Mouse (Mus musculus) lung, adult 2 months (tissue): ENCODE results near the gene Slc39a1. TPM values are rescaled to one million over a fixed set of nuclear protein-coding genes. Genes with fewer than 3 reads are reported as not detected.

ENCODE experiments used
- DNase-seq: peaks from one replicate; pipeline ENCODE4 v3.0.0; 2022
- H3K4me1 ChIP-seq: fragments of 200-500 bp; 2 replicates; pipeline ENCODE4 v1.6.1; 2011; ENCODE audit warnings: low read length; ENCODE audit not compliant: control insufficient read depth, insufficient read depth
- H3K4me3 ChIP-seq: fragments of 200-500 bp; replicated peaks from 2 replicates; pipeline ENCODE3; 2011; ENCODE audit warnings: low read depth, mild to moderate bottlenecking, control low read depth, low read length; ENCODE audit errors: extremely low read depth
- CTCF ChIP-seq: fragments of 200-500 bp; IDR thresholded peaks from 2 replicates; pipeline ENCODE4 v1.5.1; 2011; ENCODE audit warnings: mild to moderate bottlenecking, low read length, control low read depth; ENCODE audit not compliant: insufficient read depth
- POLR2A ChIP-seq: fragments of 200-500 bp; IDR thresholded peaks from 2 replicates; pipeline ENCODE4 v1.6.1; 2011; ENCODE audit warnings: low read depth, mild to moderate bottlenecking, control low read depth, low read length, borderline replicate concordance; ENCODE audit errors: extremely low read depth
- WGBS: fragments of 180-500 bp; shearing (Covaris S2); methylation state at CpG from one replicate; pipeline ENCODE4 v1.1.7; 2018; 5-methylcytosine and 5-hydroxymethylcytosine counted together
- polyA plus RNA-seq: library from polyadenylated mRNA; depleted of rRNA; stranded (reverse); fragments of >200 nt; gene quantifications from 2 replicates; pipeline ENCODE4 v1.2.3, GENCODE M21; 2012

The Slc39a1 gene
- polyA plus RNA-seq, 1 experiment: 83.7 TPM

DNA sequence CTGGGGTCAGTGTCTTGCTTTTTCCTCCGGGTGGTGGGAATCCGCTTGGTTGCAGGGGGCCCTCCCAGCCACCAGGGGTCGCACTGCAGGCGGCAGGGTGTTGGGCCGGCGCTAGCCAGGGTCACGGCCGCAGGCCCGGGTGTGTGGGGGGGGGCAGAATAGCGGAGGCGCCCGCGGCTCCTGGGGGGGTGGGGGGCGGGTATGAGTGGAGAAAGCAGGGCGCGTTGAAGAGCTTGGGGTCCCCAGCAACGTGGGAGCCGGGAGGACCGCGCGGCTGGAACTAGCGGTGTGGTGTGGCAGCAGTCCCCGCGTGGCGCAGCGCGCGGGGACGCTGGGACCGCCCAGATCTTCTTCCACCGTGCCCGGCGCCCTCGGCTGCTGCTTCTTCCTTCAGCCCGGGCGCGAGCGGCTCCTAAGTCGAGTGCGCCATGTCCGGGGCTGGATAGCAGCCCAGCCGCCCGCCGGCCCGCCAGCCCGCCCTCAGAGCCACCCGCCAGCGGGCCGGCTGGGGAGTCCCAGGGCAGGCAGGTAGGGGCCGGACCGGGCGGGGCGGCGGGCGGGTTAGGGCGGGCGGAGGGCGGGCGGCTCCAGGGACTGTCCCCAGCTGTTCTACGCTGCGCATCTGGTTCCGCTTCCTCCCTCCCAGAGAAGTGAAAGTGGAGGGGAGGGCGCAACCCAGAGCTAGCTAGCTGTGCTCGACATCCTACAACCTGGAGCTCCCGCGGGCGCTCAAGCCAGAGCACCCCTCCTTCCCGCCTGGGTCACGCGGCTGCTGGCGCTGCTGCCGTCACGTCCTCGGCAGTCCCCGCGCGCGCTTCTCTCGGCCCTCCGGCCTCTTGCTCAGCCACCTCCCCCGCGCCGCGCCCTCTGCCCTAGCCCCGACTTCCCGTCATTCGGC, 17.3 kb downstream of the Slc39a1 start, which contains the start of gene Dennd4b:
TSS of gene Dennd4b (plus strand) at position 152 of the 898 bp plus-strand sequence.
- WGBS: under 1% methylated on average over 79 of the region's 87 CpGs
- TF ChIP-seq POLR2A (peak; percentile 87; the same call in 1 of the 2 replicates), CTCF (peak; percentile 63)
- Histone ChIP-seq H3K4me1 (peaks cover 4% of the 10 kb centered on the region), H3K4me3 (peak within 1 kb of the TSS; percentile 76)
- DNase-seq: peak; percentile 92

DNA sequence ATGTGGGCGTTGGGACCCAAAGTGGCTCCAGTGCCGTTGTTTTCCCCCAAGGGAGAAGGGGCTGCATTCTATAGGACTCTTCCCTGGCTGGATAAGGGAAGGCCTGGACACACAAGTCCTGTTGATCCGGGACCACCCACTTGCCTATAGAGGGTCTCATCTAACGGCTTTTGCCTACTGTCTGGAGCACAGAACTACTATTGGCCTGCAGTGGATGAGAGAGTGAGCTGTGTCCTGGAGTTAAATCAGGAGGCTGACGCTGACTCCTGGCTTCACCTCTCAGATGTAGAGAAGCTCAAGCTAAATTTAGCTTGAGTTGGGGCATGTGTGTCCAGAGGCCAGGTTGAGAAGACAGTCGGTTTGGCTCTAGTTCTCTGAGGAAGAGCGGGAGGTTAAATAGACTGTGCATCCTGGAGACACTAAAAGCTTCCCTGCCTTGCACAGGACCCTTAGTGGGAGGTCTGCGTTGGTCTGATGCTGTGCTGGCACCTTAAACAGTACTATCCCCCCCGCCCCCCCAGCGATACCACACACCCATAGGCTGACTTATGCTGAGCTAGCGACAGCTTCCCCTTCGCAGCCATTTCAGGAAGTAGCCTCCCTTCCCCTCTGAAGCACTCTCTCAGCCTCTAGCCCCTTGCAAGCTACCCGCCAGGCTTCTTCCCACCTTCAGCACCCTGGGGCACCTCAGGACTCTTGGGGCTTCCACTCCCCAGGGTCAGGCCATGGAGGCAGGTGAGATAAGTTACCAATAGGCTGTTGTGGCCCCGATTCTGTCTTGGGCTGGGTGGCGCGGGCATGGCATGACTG, 18.2 kb downstream of the Slc39a1 start:
- DNase-seq: no peak
- WGBS: 20% methylated on average over 16 of the region's 16 CpGs
- Histone ChIP-seq H3K4me3 (peak overlapping the region; percentile 76), H3K4me1 (peaks cover 4% of the 10 kb centered on the region)
- TF ChIP-seq POLR2A: peak; percentile 42; the same call in 1 of the 2 replicates
- no peak for TF ChIP-seq CTCF

DNA sequence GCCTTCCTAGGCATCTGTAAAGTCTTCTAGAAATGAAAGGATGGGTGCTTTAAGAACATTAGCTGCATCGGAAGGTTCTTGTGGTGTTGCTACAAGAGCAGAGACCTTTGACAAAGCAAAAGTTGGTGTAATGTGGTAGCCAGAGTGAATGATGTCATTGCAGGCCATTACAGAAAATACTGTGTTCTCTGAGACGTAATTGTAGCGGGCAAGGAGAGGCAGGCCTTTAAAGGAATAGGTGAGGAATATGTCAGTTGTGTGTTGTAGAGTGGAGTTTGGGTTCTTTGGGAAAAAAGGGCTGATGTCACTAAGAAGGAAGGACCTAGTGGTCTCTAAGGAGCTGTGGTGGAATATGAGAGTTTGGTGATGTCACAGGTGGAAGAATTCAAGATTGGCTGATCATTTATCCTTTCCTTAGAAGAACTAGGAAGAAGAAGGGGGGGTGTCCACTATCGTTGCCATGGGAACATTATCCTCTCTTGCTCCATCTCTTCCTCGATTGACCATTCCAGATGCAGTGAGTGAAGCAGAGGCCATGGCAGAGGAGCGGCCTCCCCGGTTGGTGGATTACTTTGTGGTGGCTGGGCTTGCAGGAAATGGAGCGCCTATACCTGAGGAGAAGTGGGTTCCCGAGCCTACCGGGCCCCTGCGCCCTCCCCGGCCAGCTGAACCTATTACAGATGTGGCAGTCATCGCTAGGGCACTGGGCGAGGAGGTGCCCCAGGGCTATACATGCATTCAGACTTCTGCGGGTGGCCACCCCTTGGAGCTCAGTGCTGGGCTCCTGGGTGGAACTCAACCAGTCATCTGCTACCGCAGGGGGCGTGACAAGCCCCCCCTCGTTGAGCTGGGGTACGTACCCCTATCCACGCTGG, 19.2 kb downstream of the Slc39a1 start:
- no peak for TF ChIP-seq CTCF
- TF ChIP-seq POLR2A: no peak
- 85% methylated on average over 20 of the region's 20 CpGs for WGBS
- H3K4me3 ChIP-seq: peak overlapping the region; percentile 15
- peaks cover 4% of the 10 kb centered on the region for H3K4me1 ChIP-seq
- DNase-seq: no peak

DNA sequence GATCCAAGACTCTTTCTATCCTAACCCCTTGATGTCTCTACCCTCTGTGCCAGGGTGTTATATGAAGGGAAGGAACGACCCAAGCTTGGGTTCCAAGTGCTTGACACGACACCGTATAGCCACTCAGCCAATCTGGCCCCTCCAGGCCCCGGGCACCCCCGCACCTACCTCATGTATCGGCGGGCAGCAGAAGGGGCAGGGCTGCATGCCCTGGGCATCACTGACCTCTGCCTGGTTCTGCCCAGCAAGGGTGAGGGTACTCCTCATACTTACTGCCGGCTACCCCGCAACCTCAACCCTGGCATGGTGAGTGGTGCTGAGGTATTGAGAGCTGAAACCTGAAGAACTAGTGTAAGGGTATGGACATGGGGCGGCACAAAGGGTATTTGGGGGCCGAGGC, 20.2 kb downstream of the Slc39a1 start:
- 96% methylated on average over 11 of the region's 11 CpGs for WGBS
- Histone ChIP-seq H3K4me3 (no peak overlapping the region), H3K4me1 (peaks cover 4% of the 10 kb centered on the region)
- no peak for DNase-seq
- TF ChIP-seq POLR2A (no peak), CTCF (no peak)

DNA sequence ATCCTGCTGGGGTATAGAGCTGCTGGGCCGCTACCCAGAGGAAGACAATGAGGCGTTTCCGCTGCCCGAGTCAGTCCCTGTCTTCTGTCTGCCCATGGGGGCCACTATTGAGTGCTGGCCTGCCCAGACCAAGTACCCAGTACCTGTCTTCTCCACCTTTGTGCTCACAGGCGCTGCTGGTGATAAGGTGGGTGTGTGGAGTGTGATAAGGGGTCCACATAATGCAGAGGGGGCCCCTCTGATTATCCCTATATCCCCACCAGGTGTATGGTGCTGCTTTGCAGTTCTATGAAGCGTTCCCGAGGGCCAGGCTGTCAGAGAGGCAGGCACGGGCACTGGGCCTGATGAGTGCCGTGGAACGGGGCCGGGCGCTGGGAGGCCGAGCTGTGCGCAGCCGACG, 21.0 kb downstream of the Slc39a1 start:
- no peak for DNase-seq
- WGBS: 93% methylated on average over 16 of the region's 16 CpGs
- TF ChIP-seq POLR2A (no peak), CTCF (no peak)
- Histone ChIP-seq H3K4me3 (no peak overlapping the region), H3K4me1 (peaks cover 4% of the 10 kb centered on the region)

DNA sequence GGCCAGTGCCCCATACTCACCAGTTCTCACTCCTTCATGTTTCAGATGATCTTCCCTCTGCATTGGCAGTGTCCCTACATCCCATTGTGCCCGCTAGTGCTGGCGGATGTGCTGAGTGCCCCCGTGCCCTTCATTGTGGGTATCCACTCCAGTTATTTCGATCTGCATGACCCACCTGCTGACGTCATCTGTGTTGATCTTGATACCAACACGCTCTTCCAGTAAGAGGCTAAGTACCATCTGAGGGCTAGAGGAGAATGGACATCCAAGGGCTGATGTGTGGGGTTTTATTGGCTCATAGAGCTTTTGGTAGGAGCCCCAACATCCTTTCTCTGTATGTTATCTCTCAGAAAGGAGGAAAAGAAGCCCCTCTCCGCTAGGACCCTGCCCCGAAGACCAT, 22.8 kb downstream of the Slc39a1 start:
- H3K4me1 ChIP-seq: no peaks in the 10 kb centered on the region; the same call in 1 of the 2 replicates
- no peak for DNase-seq
- WGBS: 94% methylated on average over 8 of the region's 8 CpGs
- TF ChIP-seq CTCF: no peak
- no peak for TF ChIP-seq POLR2A
- no peak overlapping the region for H3K4me3 ChIP-seq

DNA sequence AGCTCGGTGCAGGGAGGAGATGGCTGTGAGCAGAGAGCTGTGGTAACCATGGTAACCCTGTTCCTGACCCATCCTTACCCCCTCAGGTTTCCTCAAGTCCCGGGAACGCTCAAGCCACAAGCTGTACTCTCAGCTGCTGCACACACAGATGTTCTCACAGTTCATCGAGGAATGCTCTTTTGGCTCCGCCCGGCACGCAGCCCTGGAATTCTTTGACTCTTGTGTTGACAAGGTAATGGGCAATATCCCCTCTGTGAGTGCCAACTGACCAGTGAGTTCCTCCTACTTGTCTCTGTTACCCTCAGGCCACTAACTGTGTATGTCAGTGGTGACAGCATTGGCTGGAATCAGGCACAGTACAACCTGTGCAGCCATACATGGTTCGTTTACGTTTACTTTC, 24.2 kb downstream of the Slc39a1 start:
- WGBS: 67% methylated on average over 9 of the region's 9 CpGs
- no peak for DNase-seq
- TF ChIP-seq CTCF (no peak), POLR2A (no peak)
- Histone ChIP-seq H3K4me3 (no peak overlapping the region), H3K4me1 (no peaks in the 10 kb centered on the region; the same call in 1 of the 2 replicates)

DNA sequence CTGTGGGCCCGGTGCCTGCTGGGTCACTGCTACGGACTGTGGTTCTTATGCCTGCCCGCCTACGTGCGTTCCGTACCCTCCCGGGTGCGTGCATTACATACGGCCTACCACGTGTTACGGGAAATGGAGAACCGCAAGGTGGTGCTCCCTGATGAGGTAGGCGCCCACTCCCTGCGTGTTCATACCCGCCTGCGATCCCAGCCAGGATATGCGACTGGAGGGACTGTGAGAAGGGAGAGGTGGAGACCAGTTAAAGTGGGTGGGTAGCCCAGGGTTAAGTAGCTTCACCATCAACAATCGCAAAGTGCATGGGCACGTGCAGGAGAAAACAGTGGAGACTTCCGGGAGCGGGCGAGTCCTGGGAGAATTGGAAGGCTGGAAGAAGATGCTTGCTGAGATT, 25.9 kb downstream of the Slc39a1 start:
- DNase-seq: no peak
- WGBS: 93% methylated on average over 22 of the region's 22 CpGs

DNA sequence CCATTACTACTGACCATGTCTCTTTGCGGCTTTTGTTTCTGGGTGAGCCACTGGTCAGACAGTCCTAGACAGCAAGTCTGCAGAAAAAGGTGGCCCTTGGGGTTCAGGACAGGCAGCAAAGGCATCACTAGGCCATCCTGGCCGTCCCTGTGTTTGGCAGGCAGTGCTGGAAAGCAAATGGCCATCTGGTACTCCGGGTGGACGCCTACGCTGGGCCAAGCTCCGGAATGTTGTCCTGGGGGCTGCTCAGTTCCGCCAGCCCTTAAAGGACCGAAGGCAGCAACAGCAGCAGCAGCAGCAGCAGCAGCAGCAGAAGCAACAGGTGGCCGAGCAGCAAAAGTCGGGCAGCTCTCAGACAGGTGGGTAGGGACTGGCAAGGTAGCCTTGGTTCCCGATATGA, 27.3 kb downstream of the Slc39a1 start:
- DNase-seq: no peak
- no peak for TF ChIP-seq POLR2A
- TF ChIP-seq CTCF: no peak
- Histone ChIP-seq H3K4me1 (0 out of 2 replicates have a peak, but pooled peaks cover 2% of the 10 kb centered on the region), H3K4me3 (no peak overlapping the region)
- WGBS: 92% methylated on average over 11 of the region's 11 CpGs

More for the DNA sequence above, 25.9 kb downstream of the Slc39a1 start:
- Histone ChIP-seq H3K4me3 (no peak overlapping the region), H3K4me1 (no peaks in the 10 kb centered on the region)
- TF ChIP-seq CTCF (no peak), POLR2A (no peak)

DNA sequence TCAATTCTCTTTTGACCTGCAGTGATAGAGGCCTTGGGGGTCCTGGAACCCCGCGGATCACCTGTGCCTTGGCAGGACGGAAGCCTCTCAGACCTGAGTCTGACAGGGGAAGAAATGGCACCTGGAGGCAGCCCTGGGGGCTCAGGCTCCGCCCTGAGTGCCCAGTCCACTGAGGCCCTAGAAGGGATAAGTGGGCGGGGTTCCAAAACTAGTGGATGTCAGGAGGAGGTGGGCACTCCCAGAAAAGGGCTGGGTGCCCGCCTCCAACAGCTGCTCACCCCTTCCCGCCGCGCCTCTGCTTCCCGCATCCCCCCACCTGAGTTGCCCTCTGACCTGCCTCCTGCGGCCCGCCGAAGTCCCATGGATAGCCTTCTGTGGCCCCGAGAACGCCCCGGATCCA, 28.9 kb downstream of the Slc39a1 start:
- 72% methylated on average over 16 of the region's 16 CpGs for WGBS
- Histone ChIP-seq H3K4me1 (0 out of 2 replicates have a peak, but pooled peaks cover 2% of the 10 kb centered on the region), H3K4me3 (no peak overlapping the region)
- TF ChIP-seq POLR2A (no peak), CTCF (no peak)
- DNase-seq: no peak
